Mouse (Mus musculus) G1E (cell line): ENCODE data around the gene Rap2c.

Experiments
- CTCF ChIP-seq: IDR thresholded peaks from 2 replicates; pipeline ENCODE4 v1.5.1; 2012; ENCODE audit warnings: low read depth, low read length, inconsistent platforms, mixed read lengths
- POLR2AphosphoS5 ChIP-seq: IDR thresholded peaks from 2 replicates; pipeline ENCODE4 v1.6.1; 2012; ENCODE audit warnings: low read depth, low read length, inconsistent platforms; ENCODE audit not compliant: insufficient replicate concordance
- TAL1 ChIP-seq: conservative IDR thresholded peaks from 2 replicates; pipeline ENCODE4 v1.6.1; 2012; ENCODE audit warnings: low read depth, low read length, inconsistent platforms, mixed read lengths

DNA sequence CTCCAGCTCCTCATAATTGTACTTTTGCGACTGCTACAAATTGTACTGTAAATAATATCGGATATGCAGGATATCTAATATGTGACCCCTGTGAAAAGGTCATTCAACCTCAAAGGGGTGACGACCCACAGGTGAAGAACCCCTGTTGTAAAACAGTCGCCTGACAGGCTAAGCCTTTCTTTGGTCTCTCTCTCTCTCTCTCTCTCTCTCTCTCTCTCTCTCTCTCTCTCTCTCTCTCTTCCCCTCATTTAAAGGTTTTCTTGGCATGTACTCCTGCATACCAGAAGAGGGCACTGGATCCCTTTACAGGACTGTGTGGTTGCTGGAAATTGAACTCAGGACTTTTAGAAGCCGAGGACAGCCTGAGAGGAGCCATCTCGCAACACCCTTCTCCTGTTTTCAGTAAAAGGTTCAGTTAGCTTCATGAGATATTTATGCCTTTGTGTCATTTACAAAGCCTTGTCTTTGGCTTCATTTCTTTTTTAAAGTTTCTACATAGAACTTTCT is 47.4 kb upstream of the Rap2c start:
- TF ChIP-seq TAL1: no peak
- TF ChIP-seq CTCF: no peak
- no peak for TF ChIP-seq POLR2AphosphoS5
